Mouse (Mus musculus) hindbrain, postnatal 0 days (tissue): Measurements from ENCODE around the gene Nfib. TPM values are rescaled to one million over a fixed set of nuclear protein-coding genes. Genes with fewer than 3 reads are reported as not detected.

Experiments used
- ATAC-seq: fragments of 200-750 bp; cut with Nextera tagmentation; 2 replicates; pipeline ENCODE4 v1.8.0; 2017; ENCODE audit warnings: mild to moderate bottlenecking, moderate TSS enrichment, moderate library complexity
- DNase-seq: peaks from one replicate; pipeline ENCODE4 v3.0.0-alpha.2; 2015; ENCODE audit warnings: low spot score
- H3K27ac ChIP-seq: fragments of 300-500 bp; sonication (generic); 2 replicates; pipeline ENCODE4 v1.5.1; 2014; ENCODE audit warnings: mild to moderate bottlenecking
- H3K27me3 ChIP-seq: fragments of 300-500 bp; sonication (generic); 2 replicates; pipeline ENCODE4 v1.6.1; 2014; ENCODE audit warnings: low read length, mixed read lengths; ENCODE audit not compliant: insufficient read depth
- H3K36me3 ChIP-seq: fragments of 300-500 bp; sonication (generic); 2 replicates; pipeline ENCODE4 v1.6.1; 2014; ENCODE audit warnings: low read length, mixed read lengths; ENCODE audit not compliant: insufficient read depth
- H3K4me1 ChIP-seq: fragments of 300-500 bp; sonication (generic); 2 replicates; pipeline ENCODE4 v1.6.1; 2014; ENCODE audit warnings: antibody characterized with exemption, low read length, mixed read lengths; ENCODE audit not compliant: insufficient read depth
- H3K4me2 ChIP-seq: fragments of 300-500 bp; sonication (generic); 2 replicates; pipeline ENCODE4 v1.6.1; 2014; ENCODE audit warnings: low read depth, mild to moderate bottlenecking, low read length, moderate library complexity, mixed read lengths
- H3K4me3 ChIP-seq: fragments of 300-500 bp; sonication (generic); 2 replicates; pipeline ENCODE4 v1.5.1; 2014; ENCODE audit warnings: low read length
- H3K9ac ChIP-seq: fragments of 300-500 bp; sonication (generic); replicated peaks from 2 replicates; pipeline ENCODE4 v1.6.1; 2014; ENCODE audit warnings: mild to moderate bottlenecking, low read length, moderate library complexity, mixed read lengths
- H3K9me3 ChIP-seq: fragments of 300-500 bp; sonication (generic); 2 replicates; pipeline ENCODE4 v1.6.1; 2016; ENCODE audit warnings: low read length, mixed read lengths
- CTCF ChIP-seq: IDR thresholded peaks from 2 replicates; pipeline ENCODE4 v1.5.1; 2016; ENCODE audit warnings: antibody characterized with exemption, control low read depth, low read depth
- WGBS: fragments of 180-500 bp; shearing (Covaris S2); extraction: QIAGEN DNeasy Blood & Tissue Kit; methylation state at CpG from one replicate; pipeline ENCODE4 v1.1.7; 2014; 5-methylcytosine and 5-hydroxymethylcytosine counted together
- polyA plus RNA-seq: library from polyadenylated mRNA; unstranded; fragments of >200 nt; fragmentation: Nextera tagmentation; extraction: Ambion mirVana; gene quantifications from 2 replicates; pipeline ENCODE4 v1.2.1, GENCODE M21; 2015
- total RNA-seq: library from RNA; depleted of rRNA; stranded (reverse); fragments of >200 nt; gene quantifications from 2 replicates; pipeline ENCODE4 v1.2.3, GENCODE M21; 2014

The Nfib gene
- total and polyA plus RNA-seq, 2 experiments from 2014 or later: 69.8 to 112 TPM

- no peak for DNase-seq
- Histone ChIP-seq H3K36me3 (no peaks in the 10 kb centered on the region), H3K9ac (no peak overlapping the region), H3K27ac (no peak overlapping the region), H3K4me2 (no peak overlapping the region), H3K4me3 (no peak overlapping the region), H3K9me3 (no peaks in the 10 kb centered on the region), H3K27me3 (no peaks in the 10 kb centered on the region), H3K4me1 (no peaks in the 10 kb centered on the region)
- 88% methylated on average over 6 of the region's 6 CpGs for WGBS
- no peak for ATAC-seq
- TF ChIP-seq CTCF: no peak
Observed at GRCm38 (mm10) chr4:82369011-82369776, 336.4 kb downstream of the Nfib start.

- Histone ChIP-seq H3K9me3 (no peaks in the 10 kb centered on the region), H3K4me2 (no peak overlapping the region), H3K27me3 (no peaks in the 10 kb centered on the region), H3K9ac (no peak overlapping the region), H3K4me1 (no peaks in the 10 kb centered on the region), H3K4me3 (no peak overlapping the region), H3K27ac (no peak overlapping the region), H3K36me3 (no peaks in the 10 kb centered on the region)
- WGBS: 70% methylated on average over 9 of the region's 9 CpGs
- DNase-seq: no peak
- TF ChIP-seq CTCF: no peak
- no peak for ATAC-seq
Observed at GRCm38 (mm10) chr4:82368091-82368775, 337.3 kb downstream of the Nfib start.

GRCm38 (mm10) chr4:82364696-82365385 lies 340.7 kb downstream of the Nfib start:
- Histone ChIP-seq H3K4me2 (no peak overlapping the region), H3K9ac (no peak overlapping the region), H3K27me3 (no peaks in the 10 kb centered on the region), H3K4me3 (no peak overlapping the region), H3K36me3 (no peaks in the 10 kb centered on the region), H3K27ac (no peak overlapping the region), H3K4me1 (0 out of 2 replicates have a peak, but pooled peaks cover 3% of the 10 kb centered on the region), H3K9me3 (no peaks in the 10 kb centered on the region)
- ATAC-seq: no peak
- DNase-seq: no peak
- WGBS: 74% methylated on average over 4 of the region's 4 CpGs
- no peak for TF ChIP-seq CTCF

GRCm38 (mm10) chr4:82363951-82364350 lies 341.6 kb downstream of the Nfib start:
- no peak for TF ChIP-seq CTCF
- WGBS: 77% methylated on average over 6 of the region's 6 CpGs
- H3K4me3 ChIP-seq: no peak overlapping the region
- H3K4me1 ChIP-seq: 0 out of 2 replicates have a peak, but pooled peaks cover 3% of the 10 kb centered on the region
- H3K27ac ChIP-seq: no peak overlapping the region
- DNase-seq (no peak), ATAC-seq (no peak)
- H3K27me3 ChIP-seq: no peaks in the 10 kb centered on the region
- no peaks in the 10 kb centered on the region for H3K9me3 ChIP-seq
- no peaks in the 10 kb centered on the region for H3K36me3 ChIP-seq
- no peak overlapping the region for H3K4me2 ChIP-seq
- no peak overlapping the region for H3K9ac ChIP-seq

GRCm38 (mm10) chr4:82362294-82362693 lies 343.3 kb downstream of the Nfib start:
- H3K27ac ChIP-seq: no peak overlapping the region
- no peak for ATAC-seq
- no peak for DNase-seq
- no peak overlapping the region for H3K4me2 ChIP-seq
- H3K4me3 ChIP-seq: no peak overlapping the region
- no peaks in the 10 kb centered on the region for H3K9me3 ChIP-seq
- WGBS: 61% methylated on average over 3 of the region's 3 CpGs
- H3K27me3 ChIP-seq: no peaks in the 10 kb centered on the region
- 0 out of 2 replicates have a peak, but pooled peaks cover 3% of the 10 kb centered on the region for H3K4me1 ChIP-seq
- no peak for TF ChIP-seq CTCF
- no peaks in the 10 kb centered on the region for H3K36me3 ChIP-seq
- no peak overlapping the region for H3K9ac ChIP-seq

GRCm38 (mm10) chr4:82360081-82360511 lies 345.5 kb downstream of the Nfib start:
- Histone ChIP-seq H3K27ac (no peak overlapping the region), H3K9me3 (no peaks in the 10 kb centered on the region), H3K4me3 (no peak overlapping the region), H3K9ac (no peak overlapping the region), H3K27me3 (no peaks in the 10 kb centered on the region), H3K4me2 (no peak overlapping the region), H3K36me3 (no peaks in the 10 kb centered on the region), H3K4me1 (0 out of 2 replicates have a peak, but pooled peaks cover 3% of the 10 kb centered on the region)
- ATAC-seq (no peak), DNase-seq (no peak)
- TF ChIP-seq CTCF: no peak
- WGBS: 41% methylated on average over 4 of the region's 4 CpGs
